Mouse (Mus musculus) liver, embryonic 14.5 days (tissue): Measurements from ENCODE around the gene Dapl1.

ENCODE experiments used
- CTCF ChIP-seq: IDR thresholded peaks from 2 replicates; pipeline ENCODE4 v1.5.1; 2016; ENCODE audit warnings: antibody characterized with exemption, low read depth, control low read depth
- EP300 ChIP-seq: IDR thresholded peaks from 2 replicates; pipeline ENCODE4 v1.6.1; 2016; ENCODE audit warnings: antibody characterized with exemption, low read depth

DNA sequence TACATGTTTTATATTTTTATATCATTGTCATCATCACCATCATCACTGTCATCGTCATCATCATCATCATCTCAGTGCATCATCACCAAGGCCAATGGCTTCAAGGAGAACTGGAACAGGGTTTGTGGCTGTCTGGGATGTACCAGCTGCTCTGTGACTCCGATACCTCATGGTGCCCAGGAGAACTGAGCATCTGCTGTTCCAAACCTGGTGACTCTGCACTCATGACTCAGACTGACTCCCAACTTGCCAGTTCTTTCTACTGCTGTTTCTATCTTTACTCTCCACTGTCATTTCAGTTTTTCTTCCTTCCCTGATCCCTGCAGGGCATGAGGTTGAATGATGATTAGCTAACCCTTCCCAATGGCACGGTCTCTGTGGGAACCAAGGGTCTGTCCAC is 46.4 kb downstream of the Dapl1 start:
- no peak for TF ChIP-seq CTCF
- TF ChIP-seq EP300 = no peak
